Mouse (Mus musculus): ENCODE measurements around the gene Vsir. TPM values are rescaled to one million over a fixed set of nuclear protein-coding genes. Genes with fewer than 3 reads are reported as not detected.

Gene Vsir
- polyA plus RNA-seq (2017; shearing (Covaris generic)), result 279 TPM

DNA sequence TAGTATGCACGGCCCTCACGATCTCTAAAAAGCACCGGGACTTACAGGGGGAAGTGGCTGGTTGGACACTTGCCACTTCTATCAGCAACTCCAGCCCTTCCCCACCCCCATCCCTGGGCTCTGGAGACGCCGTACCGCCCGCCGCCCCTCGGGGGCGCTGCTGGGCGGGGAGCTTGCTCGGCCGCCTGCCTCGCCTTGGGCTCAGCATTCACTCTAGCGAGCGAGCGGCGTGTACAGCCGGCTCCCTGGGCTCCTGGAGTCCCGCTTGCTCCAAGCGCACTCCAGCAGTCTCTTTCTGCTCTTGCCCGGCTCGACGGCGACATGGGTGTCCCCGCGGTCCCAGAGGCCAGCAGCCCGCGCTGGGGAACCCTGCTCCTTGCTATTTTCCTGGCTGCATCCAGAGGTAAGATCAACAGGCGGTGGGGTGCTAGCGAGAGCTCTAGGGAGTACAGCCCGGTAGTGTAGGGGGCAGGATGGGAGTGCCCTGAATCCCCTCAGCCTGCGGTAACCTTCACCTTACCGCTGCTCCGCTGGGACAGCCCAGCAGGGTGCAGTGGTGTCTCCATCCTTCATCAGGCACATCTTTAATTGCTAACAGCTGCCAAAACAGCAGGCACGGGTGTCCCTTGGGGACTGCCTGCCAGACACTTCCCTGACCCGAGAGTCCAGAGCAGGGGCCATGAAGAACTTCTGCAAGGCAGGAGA is at the start of gene Vsir:
Vsir (plus strand) TSS at position 151 of the 705 bp plus-strand sequence.

DNA sequence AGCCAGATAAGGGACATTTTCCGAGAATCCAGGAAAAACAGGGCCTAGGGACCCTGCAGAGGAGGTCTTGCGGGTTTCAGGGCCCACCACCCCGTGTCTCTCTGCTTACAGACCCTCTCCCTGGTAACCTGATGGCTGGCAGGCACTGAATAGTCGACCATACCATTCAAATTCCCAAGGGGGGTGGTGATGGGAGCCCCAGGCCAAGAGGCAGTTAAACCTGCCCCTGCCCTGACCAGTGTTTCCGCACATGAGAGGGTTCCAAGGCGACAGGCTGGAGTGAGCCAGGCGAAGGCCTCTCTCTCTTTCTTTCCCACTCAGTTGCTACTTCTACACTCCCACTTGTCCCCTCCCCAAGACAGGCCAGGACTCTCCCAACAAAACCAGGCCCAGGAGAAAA is 52.8 kb downstream of the Vsir start, which contains the start of gene Gm17455:
Gm17455 (plus strand) TSS at position 278 of the 400 bp plus-strand sequence.

Other genes starting within 250 kb of the Vsir start
- 7.4 TPM for gene Spock2, start 240.6 kb upstream of the Vsir start, polyA plus RNA-seq (2017; shearing (Covaris generic))
- 0.17 TPM for gene Chst3, start 127.6 kb upstream of the Vsir start, polyA plus RNA-seq (2017; shearing (Covaris generic))
- 433 TPM for gene Psap, start 69.2 kb upstream of the Vsir start, polyA plus RNA-seq (2017; shearing (Covaris generic))
- 0.98 TPM for gene Gm17455, start 52.9 kb downstream of the Vsir start, polyA plus RNA-seq (2017; shearing (Covaris generic))

Measured in activated CD4-positive, CD25-positive, alpha-beta regulatory T cell, adult 9 weeks (primary cell).